Mouse (Mus musculus): ENCODE results near the gene Gsk3b. TPM values are rescaled to one million over a fixed set of nuclear protein-coding genes. Genes with fewer than 3 reads are reported as not detected.
"Not testable (repeated sequence)": the region's sequence is repeated elsewhere in the genome, so short reads cannot be mapped to it uniquely, and the experiment has no call there.

Gene Gsk3b
- total RNA-seq, 2 experiments from 2014 or later: 205 to 206 TPM

GRCm38 (mm10) chr16:38095181-38095851, 6.5 kb downstream of the Gsk3b start:
- intact Hi-C loops (cut with DNase I): loop anchor here (2.0 kb wide), 1 partner anchor 41 kb away; no protein-coding TSS in a partner anchor
- DNase-seq (ENCODE audit: low spot score in 2 of 2): no peak

GRCm38 (mm10) chr16:38097521-38097920, 8.7 kb downstream of the Gsk3b start:
- no peak for DNase-seq (ENCODE audit: low spot score in 2 of 2)
- intact Hi-C loops (cut with DNase I): no loop called here

- DNase-seq (ENCODE audit: low spot score in 2 of 2): no peak
- intact Hi-C loops (cut with DNase I): no loop called here
Measured at GRCm38 (mm10) chr16:38099325-38099724, 10.5 kb downstream of the Gsk3b start.

DNA sequence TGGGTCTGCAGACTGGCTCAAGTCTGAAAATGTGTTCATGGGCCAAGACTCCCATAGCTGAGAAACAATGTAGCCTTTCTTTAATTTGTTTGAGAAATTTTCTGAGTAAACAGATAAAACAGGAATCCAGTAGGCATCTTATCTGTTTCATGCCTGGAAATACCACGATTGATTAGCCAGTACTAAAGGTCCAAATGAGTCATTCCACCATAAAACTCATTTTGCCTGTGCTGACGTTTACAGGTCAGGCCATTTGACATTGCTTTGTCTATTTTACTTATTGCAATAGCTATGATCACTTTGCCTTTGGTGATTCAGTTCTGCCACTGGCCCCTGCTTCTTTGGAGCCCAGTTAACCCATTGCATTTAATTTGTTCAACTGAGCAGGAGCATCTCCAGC, 11.8 kb downstream of the Gsk3b start:
- DNase-seq (ENCODE audit: low spot score in 2 of 2): no peak
- intact Hi-C loops (cut with DNase I): no loop called here

DNA sequence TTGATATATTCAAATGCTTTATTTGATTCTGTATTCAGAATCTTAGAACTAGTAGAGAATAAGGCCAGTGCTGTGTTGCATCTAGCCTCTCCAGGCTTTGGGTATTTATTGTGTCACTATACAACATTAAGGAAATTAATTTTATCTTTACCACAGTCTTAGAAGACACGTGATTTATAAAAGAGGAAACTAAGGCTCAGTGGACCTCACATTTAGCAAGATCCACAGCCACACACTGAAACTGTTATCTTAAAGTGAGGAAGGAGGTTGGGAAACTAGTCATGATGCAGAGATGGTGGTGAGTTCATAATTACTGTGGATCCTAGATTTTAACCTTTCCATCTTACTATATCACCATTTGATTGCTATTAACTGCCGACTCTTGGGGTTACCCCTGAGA, 16.7 kb downstream of the Gsk3b start:
- intact Hi-C loops (cut with DNase I): no loop called here
- no peak for DNase-seq (ENCODE audit: low spot score in 2 of 2)

GRCm38 (mm10) chr16:38106542-38106941, 17.7 kb downstream of the Gsk3b start:
- no peak for DNase-seq (ENCODE audit: low spot score in 2 of 2)
- intact Hi-C loops (cut with DNase I): no loop called here

- intact Hi-C loops (cut with DNase I): no loop called here
- no peak for DNase-seq (ENCODE audit: low spot score in 2 of 2)
Measured at GRCm38 (mm10) chr16:38110001-38110400, 21.2 kb downstream of the Gsk3b start.

DNA sequence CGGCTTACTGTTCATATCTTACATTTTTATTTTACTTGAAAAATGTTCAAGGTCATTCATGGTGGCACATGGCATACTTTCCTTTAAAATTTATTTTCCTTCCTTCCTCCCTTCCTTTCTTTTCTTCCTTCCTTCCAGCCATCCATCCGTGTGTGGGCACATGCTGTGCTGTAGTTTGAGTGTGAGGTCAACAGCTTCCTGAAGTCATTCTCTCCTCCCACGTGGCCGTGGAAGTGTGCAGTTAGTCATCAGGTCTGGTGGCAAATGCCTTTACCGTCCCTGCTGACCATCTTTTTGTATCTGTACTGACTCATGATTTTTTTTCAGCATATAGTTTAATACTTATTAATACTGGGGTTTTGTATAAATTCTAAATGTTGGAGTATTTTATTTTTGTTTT, 21.8 kb downstream of the Gsk3b start:
- intact Hi-C loops (cut with DNase I): no loop called here
- DNase-seq (ENCODE audit: low spot score in 2 of 2): no peak

GRCm38 (mm10) chr16:38114074-38114473, 25.3 kb downstream of the Gsk3b start:
- no peak for DNase-seq (ENCODE audit: low spot score in 2 of 2)

GRCm38 (mm10) chr16:38117909-38118308, 29.1 kb downstream of the Gsk3b start:
- intact Hi-C loops (cut with DNase I); DNase-seq (ENCODE audit: low spot score in 2 of 2): not testable (repeated sequence)

More at GRCm38 (mm10) chr16:38114074-38114473, 25.3 kb downstream of the Gsk3b start:
- intact Hi-C loops (cut with DNase I): no loop called here

DNA sequence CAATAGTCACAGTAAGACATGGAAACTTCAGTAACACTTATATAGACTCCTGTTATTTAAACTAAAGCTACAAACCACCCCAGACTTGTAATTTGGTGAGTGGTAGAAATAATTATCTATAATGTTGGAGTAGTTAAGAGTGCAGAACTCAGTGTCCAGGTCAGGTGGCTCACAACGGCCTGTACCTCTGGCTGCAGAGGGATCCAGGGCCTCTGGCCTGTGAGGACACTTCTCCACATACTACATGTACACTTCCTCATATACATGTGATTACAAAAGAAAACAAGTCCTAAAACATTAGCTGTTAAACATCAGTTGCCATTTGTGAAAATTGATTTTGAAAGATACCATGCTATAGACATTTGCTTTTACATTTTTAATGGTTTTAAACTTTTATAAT, 29.9 kb downstream of the Gsk3b start:
- intact Hi-C loops (cut with DNase I): no loop called here

GRCm38 (mm10) chr16:38119286-38119685, 30.5 kb downstream of the Gsk3b start:
- DNase-seq (ENCODE audit: low spot score in 2 of 2): no peak
- intact Hi-C loops (cut with DNase I): no loop called here

More for the DNA sequence above, 29.9 kb downstream of the Gsk3b start:
- no peak for DNase-seq (ENCODE audit: low spot score in 2 of 2)

- no peak for DNase-seq (ENCODE audit: low spot score in 2 of 2)
- intact Hi-C loops (cut with DNase I): no loop called here
Measured at GRCm38 (mm10) chr16:38129171-38129570, 40.4 kb downstream of the Gsk3b start.

DNA sequence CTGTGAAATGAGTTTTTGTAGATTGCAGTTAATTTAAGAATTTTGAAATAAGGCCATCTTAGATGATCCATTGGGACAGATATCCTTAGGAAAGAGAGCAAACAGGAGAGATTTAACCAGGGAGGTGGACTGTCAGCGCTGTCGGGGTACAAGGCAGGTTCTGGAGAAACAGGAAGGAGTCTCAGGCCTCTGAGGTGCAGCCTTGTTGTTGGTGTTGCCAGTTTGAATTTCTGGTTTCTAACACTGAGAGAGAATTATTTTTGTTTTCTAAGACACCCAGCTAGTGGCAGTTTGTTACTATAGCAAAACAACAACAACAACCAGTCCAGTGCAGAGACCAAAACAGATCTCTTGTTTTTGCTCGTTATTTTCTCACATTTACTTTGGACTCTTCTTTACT, 42.2 kb downstream of the Gsk3b start:
- intact Hi-C loops (cut with DNase I): no loop called here
- no peak for DNase-seq (ENCODE audit: low spot score in 2 of 2)

- intact Hi-C loops (cut with DNase I): no loop called here
- DNase-seq (ENCODE audit: low spot score in 2 of 2): peak in 1 of 2 experiments; percentile 20
Measured at GRCm38 (mm10) chr16:38131756-38132155, 43.0 kb downstream of the Gsk3b start.

DNA sequence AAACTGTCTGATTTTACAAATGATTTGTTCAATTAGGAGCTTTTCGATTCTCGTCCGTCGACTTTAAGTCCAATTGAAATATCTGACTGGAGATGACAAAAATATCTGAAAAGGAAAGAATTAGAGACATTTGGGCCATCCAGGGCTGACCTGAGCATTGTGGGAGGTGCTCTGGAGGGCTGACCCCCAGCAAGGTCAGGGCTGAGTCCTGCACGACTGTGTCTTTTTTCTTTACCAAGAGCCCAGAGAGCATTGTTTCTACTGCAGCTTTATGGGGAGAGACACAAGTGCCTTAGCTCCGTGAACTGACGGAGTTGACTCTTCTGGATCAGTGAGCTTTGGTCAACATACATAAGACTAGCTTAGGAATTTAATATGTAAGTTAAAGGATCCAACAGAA, 43.4 kb downstream of the Gsk3b start:
- intact Hi-C loops (cut with DNase I): no loop called here
- DNase-seq (ENCODE audit: low spot score in 2 of 2): no peak

DNA sequence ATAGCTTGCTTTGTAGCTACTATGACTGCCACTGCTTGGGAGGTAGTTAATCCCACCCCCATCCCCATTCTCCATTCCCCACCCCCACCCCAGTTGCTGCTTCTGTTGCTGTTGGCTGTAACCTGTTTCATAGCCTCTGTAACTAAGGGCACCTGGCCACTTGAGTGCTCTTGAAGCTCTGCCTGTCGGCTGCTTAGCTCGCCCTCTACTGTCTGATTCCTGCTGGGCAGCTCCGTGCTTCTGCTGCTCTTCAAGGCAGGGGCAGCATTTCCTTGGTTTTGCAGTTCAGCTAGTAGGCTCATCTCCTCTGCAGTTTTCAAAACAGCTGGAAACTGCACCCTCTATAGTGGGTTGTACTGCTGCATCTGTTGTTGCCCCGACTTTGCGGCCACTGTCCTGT, 48.5 kb downstream of the Gsk3b start:
- peak; percentile 28 to 41 for DNase-seq (ENCODE audit: low spot score in 2 of 2)
- intact Hi-C loops (cut with DNase I): loop anchor here (2.0 kb wide), 1 partner anchor 42 kb away; no protein-coding TSS in a partner anchor

GRCm38 (mm10) chr16:38144898-38145297, 56.1 kb downstream of the Gsk3b start:
- DNase-seq (ENCODE audit: low spot score in 2 of 2): no peak
- intact Hi-C loops (cut with DNase I): no loop called here

GRCm38 (mm10) chr16:38150555-38150954, 61.8 kb downstream of the Gsk3b start:
- intact Hi-C loops (cut with DNase I): no loop called here
- DNase-seq (ENCODE audit: low spot score in 2 of 2): no peak

GRCm38 (mm10) chr16:38157854-38158622, 69.2 kb downstream of the Gsk3b start:
- intact Hi-C loops (cut with DNase I): no loop called here

DNA sequence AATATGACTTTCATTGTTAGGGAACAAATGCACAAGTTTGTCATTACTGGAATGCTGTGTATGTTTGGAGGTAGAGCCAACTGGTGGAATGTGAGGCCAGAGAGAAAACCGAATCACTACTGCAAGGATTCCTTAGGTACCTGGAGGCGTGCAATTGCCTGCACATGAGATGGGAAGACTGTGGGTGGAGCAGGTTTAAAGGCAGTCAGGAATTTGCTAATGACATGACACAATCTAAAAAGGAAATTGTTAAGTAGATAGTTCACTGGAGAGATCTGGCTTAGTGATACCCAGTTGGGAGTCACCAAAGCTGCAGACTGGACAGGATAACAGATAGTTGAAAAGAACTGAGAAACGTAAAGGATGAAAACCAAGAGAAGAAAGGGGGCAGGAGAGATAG, 73.2 kb downstream of the Gsk3b start:
- no peak for DNase-seq (ENCODE audit: low spot score in 2 of 2)
- intact Hi-C loops (cut with DNase I): no loop called here

More at GRCm38 (mm10) chr16:38157854-38158622, 69.2 kb downstream of the Gsk3b start:
- DNase-seq (ENCODE audit: low spot score in 2 of 2): no peak
